Mouse (Mus musculus) liver, adult 10 weeks (tissue): ENCODE measurements around the gene Stard3. TPM values are rescaled to one million over a fixed set of nuclear protein-coding genes. Genes with fewer than 3 reads are reported as not detected.

Experiments
- polyA plus RNA-seq: library from polyadenylated mRNA; stranded (reverse); fragments of 350-450 nt; fragmentation: Illumina TruSeq; extraction: RNeasy Lipid Tissue Mini Kit (QIAGEN cat#74804); gene quantifications from one replicate; pipeline ENCODE4 v1.2.3, GENCODE M21; 2014; ENCODE audit warnings: low read depth, low replicate concordance

Stard3 gene
- 1.1 TPM for polyA plus RNA-seq

GRCm38 (mm10) chr11:98358161-98359083 lies at the start of gene Stard3:
TSS of gene Stard3 (plus strand) at chr11:98358368.

GRCm38 (mm10) chr11:98329081-98329959 lies 28.8 kb upstream of the Stard3 start, which contains the start of gene Neurod2:
TSS of gene Neurod2 (minus strand) at chr11:98329648.

GRCm38 (mm10) chr11:98348083-98348961 lies 9.8 kb upstream of the Stard3 start, which contains the start of gene Ppp1r1b:
TSS of gene Ppp1r1b (plus strand) at chr11:98348404.

GRCm38 (mm10) chr11:98383261-98384030 lies 25.3 kb downstream of the Stard3 start, which contains the start of gene Tcap:
TSS of gene Tcap (plus strand) at chr11:98383811.

GRCm38 (mm10) chr11:98385638-98386585 lies 27.7 kb downstream of the Stard3 start, which contains the start of gene Pnmt:
TSS of gene Pnmt (plus strand) at chr11:98386450.

GRCm38 (mm10) chr11:98400161-98400726 lies 42.1 kb downstream of the Stard3 start, which contains the start of gene Pgap3:
TSS of gene Pgap3 (minus strand) at chr11:98400490.

GRCm38 (mm10) chr11:98412273-98412796 lies 54.2 kb downstream of the Stard3 start, which contains the start of gene Erbb2:
TSS of gene Erbb2 (plus strand) at chr11:98412470.

Other genes starting within 250 kb of the Stard3 start
- gene Fbxl20, start 208.0 kb upstream of the Stard3 start, polyA plus RNA-seq = 11.8 TPM
- gene Med1, start 165.1 kb upstream of the Stard3 start, polyA plus RNA-seq = 18.6 TPM
- gene Cdk12, start 155.3 kb upstream of the Stard3 start, polyA plus RNA-seq = 11.5 TPM
- gene Neurod2, start 28.7 kb upstream of the Stard3 start, polyA plus RNA-seq = not detected
- 1.4 TPM for gene Ppp1r1b, start 10.0 kb upstream of the Stard3 start, polyA plus RNA-seq
- not detected for gene Tcap, start 25.4 kb downstream of the Stard3 start, polyA plus RNA-seq
- gene Pnmt, start 28.1 kb downstream of the Stard3 start, polyA plus RNA-seq = not detected
- not detected for gene Pgap3, start 42.1 kb downstream of the Stard3 start, polyA plus RNA-seq
- gene Erbb2, start 54.1 kb downstream of the Stard3 start, polyA plus RNA-seq = not detected
- 63.1 TPM for gene Mien1, start 80.6 kb downstream of the Stard3 start, polyA plus RNA-seq
- gene Grb7, start 88.0 kb downstream of the Stard3 start, polyA plus RNA-seq = 10.1 TPM
- 0.37 TPM for gene Ikzf3, start 187.7 kb downstream of the Stard3 start, polyA plus RNA-seq
- 0.32 TPM for gene Zpbp2, start 192.7 kb downstream of the Stard3 start, polyA plus RNA-seq
- gene Ormdl3, start 229.0 kb downstream of the Stard3 start, polyA plus RNA-seq = 17.5 TPM
- gene Lrrc3c, start 239.9 kb downstream of the Stard3 start, polyA plus RNA-seq = not detected